Mouse (Mus musculus): ENCODE data around the gene Dao. TPM values are rescaled to one million over a fixed set of nuclear protein-coding genes. Genes with fewer than 3 reads are reported as not detected.

The Dao gene
- total RNA-seq, 2 experiments from 2014 or later: not detected

GRCm38 (mm10) chr5:113981843-113982242, 21.7 kb upstream of the Dao start:
- no peak for DNase-seq (ENCODE audit: low spot score in 2 of 2)

DNA sequence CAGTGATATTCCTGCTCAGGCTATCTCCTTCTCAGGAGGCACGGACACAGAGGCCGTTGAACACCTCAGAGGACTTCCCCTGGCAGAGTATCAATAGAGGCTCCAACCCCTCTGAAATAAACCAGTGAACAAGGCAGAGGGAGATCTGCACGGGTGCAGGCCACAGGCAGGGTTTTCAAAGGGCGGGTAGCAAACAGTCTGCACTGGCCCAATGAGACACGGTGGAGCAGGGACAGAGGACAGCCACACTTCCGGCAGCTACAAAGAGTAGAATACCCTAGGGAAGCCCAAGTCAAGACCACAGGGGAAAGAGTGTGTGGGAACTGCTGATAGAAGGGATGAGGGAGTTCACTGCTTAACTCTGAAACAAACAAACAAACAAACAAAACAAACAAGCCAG, 20.0 kb upstream of the Dao start:
- DNase-seq (ENCODE audit: low spot score in 2 of 2): no peak

DNA sequence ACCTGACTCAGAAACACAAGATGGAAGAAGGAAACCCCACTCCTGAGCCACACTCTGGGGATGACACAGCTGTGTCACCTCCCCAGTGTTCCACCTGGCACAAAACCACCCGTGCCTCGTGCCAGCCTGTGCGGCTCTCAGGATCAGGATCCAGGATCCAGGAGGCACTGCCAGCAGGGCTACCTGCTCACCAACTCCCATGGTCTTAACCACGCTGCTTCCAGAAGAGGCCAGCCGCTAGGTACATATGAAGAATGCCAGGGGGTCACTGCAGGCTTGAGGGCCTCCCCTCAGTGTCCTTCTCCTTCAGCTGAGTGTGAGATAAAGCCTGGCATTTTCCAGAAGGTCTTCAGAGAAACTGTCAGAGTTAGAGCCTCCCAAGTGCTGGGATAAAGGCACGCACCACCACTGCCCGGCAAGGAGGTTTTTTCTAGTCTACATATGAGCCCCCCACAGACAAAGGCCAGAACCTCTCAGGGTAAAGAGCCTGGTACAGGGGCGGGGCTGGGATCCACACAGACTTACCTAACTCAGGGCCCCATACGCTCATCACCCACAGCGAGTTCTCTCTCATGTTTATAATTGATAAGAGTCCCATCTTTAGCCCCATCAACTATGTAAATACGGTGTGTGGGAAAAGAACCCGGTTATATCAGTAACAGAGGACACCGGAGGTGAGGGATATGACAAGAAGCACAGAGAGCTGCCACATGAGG, 19.3 kb upstream of the Dao start:
- no peak for DNase-seq (ENCODE audit: low spot score in 2 of 2)

- no peak for DNase-seq (ENCODE audit: low spot score in 2 of 2)
These were observed 17.8 kb upstream of the Dao start for GRCm38 (mm10) chr5:113985737-113986136.

- peak; percentile 43 to 63 for DNase-seq (ENCODE audit: low spot score in 2 of 2)
These were observed 17.1 kb upstream of the Dao start for GRCm38 (mm10) chr5:113986182-113986961.

- DNase-seq (ENCODE audit: low spot score in 2 of 2): no peak
These were observed 14.0 kb upstream of the Dao start for GRCm38 (mm10) chr5:113989437-113990024.

DNA sequence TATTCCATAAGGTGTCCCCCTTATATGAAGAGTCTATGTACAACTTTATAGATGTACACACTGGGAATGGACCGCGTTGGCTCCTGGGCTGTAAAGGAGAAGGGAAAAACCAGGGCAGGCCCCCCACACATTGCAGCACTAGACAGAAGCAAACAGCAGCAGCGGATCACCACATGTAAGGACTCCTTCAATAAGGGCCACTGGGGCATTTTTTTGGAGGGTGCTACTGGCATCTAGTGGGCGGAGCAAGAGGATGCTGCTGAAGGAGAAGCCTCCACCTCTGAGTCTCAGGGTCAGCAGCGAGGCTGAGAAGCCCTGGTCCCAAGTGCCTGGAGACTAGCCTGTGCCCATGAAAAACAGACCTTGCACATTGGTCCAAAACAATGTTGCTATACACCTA, 12.9 kb upstream of the Dao start:
- no peak for DNase-seq (ENCODE audit: low spot score in 2 of 2)

DNA sequence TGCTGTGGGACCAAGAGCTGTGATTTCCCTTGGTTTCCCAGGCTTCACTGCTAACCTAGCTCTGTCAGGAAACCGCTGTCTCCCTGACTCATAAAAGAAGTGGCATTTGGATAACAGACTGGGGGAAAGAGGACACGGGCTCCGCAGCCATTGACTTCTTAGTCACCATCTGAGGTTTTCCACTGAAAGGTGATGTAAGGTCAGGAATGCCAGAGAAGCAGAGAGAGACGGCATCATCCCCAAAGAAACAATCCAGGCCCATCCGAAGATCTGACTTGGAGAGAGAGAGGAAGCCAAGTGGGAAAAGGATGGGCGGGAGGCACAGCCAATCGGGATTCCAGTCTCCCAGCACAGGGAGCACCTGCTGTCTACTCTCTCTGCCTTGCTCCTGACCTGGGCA, 12.4 kb upstream of the Dao start:
- no peak for DNase-seq (ENCODE audit: low spot score in 2 of 2)

DNA sequence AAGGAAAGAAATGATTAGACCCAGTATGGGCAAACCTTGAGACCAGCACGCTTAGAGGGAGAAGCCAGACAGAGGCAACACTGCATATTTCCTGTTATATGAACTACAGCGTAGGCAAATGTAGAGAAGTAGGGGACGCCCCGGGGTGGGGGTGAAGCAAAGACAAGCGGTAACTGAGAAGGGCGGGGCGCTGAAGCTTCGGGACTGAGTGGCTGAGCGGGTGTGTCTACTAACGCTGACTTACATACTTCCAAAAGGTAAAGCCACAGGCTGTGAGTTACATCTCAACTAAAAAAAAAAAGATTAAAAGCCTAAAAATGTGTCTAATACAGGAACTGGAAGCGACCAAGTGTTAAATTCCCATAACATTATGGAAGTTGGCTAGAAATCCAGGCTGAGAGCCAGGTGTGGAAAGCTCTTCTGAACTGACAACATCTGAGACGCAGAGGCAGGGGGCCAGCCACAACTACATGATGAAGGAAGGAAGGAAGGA, 11.1 kb upstream of the Dao start:
- DNase-seq (ENCODE audit: low spot score in 2 of 2): peak; percentile 23 to 60

DNA sequence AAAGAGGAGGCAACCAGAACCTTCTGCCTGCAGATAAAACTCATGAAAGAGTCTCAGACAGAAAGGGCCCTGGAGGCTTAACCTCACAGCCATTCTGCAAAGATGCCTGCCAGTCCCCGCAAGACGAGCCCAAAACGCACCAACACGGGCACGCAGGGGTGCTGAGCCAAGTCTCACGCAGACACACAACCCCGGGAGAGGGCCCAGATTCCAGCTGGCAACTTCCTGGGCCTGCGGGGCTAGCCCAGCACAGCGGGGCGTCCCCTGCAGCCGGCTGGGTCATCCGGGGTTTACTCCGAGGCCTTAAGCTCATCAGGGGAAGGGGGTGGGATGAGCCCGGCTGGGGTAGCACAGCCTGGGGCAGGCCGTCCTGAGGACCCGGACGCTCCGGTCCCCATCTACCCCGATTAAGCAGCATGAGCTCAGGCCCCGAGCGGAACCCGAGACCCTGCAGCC, 10.4 kb upstream of the Dao start:
- DNase-seq (ENCODE audit: low spot score in 2 of 2): peak; percentile 37 to 61

DNA sequence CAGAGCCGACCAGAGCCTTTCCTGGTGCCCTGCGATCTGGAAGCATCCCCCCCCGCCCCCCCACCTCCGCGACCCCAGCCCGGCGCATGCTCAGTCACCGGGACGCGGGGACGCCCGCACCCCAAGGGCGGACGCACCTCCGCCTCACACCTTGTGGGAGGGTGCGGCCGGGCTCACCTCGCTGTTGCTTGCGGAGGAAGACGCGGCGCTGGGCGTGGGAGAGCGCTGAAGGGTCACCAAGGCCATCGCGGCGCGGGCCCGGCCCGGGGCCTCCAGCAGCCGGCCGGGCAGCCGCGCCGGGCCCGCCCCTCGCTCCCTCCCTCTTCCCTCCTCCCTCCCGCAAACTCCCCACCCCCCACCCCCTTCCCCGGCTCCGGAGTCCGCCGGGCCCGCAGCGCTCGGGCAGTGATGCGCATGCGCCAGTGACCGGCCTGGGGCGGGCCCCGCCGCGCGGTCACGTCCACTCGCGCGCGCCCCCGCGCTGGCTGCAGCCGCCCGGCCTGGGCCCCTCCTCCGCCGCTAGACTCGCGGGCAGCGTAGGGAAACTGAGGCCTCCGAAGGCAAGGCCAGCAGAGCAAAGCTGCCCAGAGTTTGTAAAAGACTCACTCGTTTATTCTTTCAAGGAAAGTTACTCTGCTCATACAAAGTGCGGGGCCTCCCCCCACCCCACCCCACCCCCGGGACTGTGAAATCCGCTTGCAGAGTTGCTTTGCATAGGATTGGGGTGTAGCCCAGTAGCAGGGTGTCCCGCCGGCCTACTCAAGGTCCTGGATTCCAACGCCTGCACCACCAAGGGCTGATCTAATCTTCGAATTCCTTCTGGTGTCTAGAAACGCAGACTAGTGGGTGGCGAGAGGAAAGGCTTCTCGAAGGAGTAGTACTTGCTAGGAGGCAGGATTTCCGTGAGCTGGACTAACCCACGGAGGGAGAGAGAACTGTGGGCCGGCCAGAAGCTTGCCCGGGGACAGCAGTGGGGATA, 9.7 kb upstream of the Dao start, which contains the start of gene Ssh1:
Ssh1 (minus strand) TSS at position 408 of the 979 bp plus-strand sequence.
- peak; percentile 92 to 95 for DNase-seq (ENCODE audit: low spot score in 2 of 2)

- no peak for DNase-seq (ENCODE audit: low spot score in 2 of 2)
These were observed 7.0 kb upstream of the Dao start for GRCm38 (mm10) chr5:113996458-113996857.

DNA sequence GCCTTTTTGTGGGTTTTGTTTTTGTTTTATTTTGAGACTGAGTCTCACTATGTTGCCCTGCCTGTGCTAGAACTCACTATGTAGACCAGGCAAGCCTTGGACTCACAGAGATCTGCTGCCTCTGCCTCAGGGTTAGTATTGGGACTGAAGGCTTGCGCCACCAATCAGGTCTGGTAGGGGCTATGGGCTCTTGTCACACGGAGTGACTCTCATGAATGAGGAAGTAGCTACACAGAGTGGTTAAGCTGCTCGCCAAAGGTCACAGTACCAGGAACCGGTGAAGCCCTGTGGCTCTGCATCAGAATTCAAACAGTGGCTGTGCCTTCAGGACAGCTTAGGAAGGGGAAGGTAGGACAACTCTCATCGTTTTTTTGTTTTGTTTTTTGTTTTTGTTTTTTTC, 4.1 kb upstream of the Dao start:
- DNase-seq (ENCODE audit: low spot score in 2 of 2): no peak

GRCm38 (mm10) chr5:114004573-114004972, 1.1 kb downstream of the Dao start:
- DNase-seq (ENCODE audit: low spot score in 2 of 2): no peak

DNA sequence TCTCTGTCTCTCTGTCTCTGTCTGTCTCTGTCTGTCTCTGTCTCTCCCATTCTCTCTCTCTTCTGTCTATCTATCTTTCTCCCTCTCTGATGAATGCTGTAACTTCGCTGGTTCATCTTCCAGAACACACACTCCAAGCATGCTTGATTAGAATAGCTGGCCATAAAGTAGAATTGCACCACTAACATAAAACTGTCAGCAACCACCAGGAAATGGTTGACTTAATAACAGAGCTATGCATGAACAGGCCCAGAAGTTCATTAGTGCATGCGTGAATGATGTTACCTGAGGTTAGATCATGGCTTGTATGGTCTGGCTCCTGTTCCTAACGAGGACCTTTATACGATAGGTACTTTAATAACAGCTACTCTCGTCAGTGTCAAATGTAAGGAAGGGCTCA, 1.6 kb downstream of the Dao start:
- no peak for DNase-seq (ENCODE audit: low spot score in 2 of 2)

DNA sequence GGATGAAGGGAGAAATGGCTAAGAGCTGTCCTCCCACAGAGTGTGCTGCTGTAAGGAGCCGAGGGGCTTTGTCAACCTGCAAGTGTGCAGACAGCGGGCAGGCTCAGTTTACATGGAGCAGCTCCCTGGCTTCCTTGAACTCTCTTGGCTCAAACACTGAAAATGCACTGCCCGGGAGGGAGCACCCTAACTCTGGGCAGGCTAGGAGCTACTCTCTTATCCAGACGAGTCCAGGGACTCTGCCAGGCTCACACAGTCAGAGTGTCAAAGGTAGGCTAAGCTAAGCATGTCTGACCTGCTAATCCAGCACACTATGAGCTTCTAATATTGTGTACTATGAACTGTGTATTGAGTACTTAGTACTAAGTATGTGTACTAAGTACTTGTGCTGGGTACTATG, 3.5 kb downstream of the Dao start:
- no peak for DNase-seq (ENCODE audit: low spot score in 2 of 2)

DNA sequence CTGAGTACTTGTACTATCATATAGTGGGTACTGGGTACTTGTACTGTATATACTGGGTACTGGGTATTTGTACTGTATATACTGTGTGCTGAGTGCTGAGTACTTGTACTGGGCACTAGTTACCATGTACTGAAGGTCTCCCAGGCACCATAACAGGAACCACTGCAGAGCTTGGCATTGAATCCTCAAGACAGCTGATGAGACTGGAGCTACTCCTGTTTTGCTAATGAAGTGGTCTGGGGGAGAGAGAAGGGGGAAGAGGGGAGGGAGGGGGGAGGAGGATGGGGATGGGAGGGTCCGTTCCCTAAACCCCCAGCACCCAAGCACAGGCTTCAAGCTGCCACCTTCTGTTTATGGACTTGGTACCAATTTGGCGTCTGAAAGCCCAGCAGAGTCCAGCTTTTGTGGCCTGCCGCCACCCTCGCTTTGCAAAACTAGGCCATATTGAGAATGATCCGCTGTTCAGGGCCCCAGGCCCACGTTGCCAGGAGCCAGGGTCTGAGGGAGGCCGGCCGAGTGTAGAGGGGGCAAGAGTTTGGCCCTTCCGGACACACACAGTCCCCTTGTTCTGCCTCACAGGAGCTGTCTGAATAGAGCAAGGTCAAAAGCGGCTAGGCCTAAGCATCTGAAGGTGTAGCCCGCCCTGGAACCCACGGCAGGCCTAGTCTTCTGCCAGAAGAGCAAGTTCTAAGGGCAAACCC, 4.4 kb downstream of the Dao start:
- DNase-seq (ENCODE audit: low spot score in 2 of 2): no peak

- no peak for DNase-seq (ENCODE audit: low spot score in 2 of 2)
These were observed 5.5 kb downstream of the Dao start for GRCm38 (mm10) chr5:114009049-114009448.

DNA sequence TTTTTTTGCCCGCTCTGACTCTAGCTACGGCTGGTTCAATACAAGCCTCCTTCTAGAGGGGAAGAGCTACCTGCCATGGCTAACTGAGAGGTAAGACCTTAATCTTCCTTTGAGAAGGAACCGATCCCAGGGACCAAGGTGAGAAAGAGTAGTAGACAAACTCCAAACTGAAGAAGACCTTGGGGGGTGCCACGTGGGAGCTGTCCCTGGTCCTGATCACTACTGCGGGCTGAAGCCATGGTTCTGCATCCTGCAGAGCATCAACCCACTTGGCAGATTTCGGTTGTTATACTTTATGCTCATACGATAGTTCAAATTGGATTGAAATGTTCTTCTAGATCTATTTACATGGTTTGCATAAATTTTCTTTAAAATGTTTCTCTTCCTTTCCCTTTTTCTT, 11.6 kb downstream of the Dao start:
- no peak for DNase-seq (ENCODE audit: low spot score in 2 of 2)

DNA sequence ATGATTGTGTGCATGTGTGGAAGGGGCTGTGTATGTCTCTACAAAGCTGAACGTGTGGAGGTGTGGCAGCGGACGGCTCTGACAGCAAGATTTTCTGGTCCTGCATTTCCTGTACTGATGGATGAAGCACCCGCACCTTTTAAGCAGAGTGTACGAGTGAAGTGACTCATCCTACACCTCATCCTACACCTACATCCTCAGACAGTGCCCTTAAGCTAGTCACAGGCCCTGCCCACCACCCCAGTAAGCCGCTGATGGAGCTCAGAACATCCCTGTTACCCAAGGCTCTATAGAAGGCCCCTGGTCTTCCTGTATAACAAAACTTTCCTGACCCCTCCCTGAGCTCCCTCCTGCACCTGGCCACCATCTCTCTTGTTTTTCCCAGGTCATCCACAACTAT, 20.9 kb downstream of the Dao start:
- no peak for DNase-seq (ENCODE audit: low spot score in 2 of 2)
